Mouse (Mus musculus) small intestine, adult 2 months (tissue): ENCODE measurements at regions not wholly inside any gene's neighbourhood (a gene's known extent, or its start where the extent isn't known, plus 50 kb on each side); places are given as distances from the start of the nearest gene placed in this dataset.

Experiments
- CTCF ChIP-seq: fragments of 200-500 bp; IDR thresholded peaks from 2 replicates; pipeline ENCODE4 v1.5.1; 2012; ENCODE audit warnings: low read depth, mild to moderate bottlenecking, control low read depth, inconsistent platforms, low read length, moderate library complexity, mixed read lengths; ENCODE audit not compliant: insufficient replicate concordance, insufficient read length; ENCODE audit errors: extremely low read depth
- POLR2A ChIP-seq: fragments of 200-500 bp; IDR thresholded peaks from 2 replicates; pipeline ENCODE4 v1.6.1; 2012; ENCODE audit warnings: low read depth, mild to moderate bottlenecking, control low read depth, inconsistent platforms, low read length, moderate library complexity

DNA sequence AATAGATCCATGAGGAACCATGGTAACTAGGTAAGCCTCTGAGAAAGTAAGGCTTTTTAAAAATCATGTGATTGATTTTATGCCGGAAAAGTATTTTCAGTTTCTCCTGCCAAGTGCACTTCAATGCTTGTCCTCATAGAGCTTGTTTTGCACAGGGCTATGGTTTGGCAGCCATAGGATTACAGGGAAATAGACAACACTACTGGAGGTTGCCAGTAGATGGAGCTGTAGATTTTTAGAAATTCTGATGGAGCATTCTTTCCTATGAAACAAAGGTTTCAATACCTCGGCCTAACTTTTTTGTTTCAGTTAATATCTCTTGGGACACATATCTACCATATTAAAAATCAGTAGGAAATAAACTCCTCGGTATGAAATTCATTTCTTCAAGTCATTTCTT, 210.8 kb upstream of the Fermt1 start:
- TF ChIP-seq CTCF, result no peak
- TF ChIP-seq POLR2A, result no peak
